Mouse (Mus musculus) left cerebral cortex, adult 18-20 months (tissue): ENCODE measurements around the gene Ppm1g. TPM values are rescaled to one million over a fixed set of nuclear protein-coding genes. Genes with fewer than 3 reads are reported as not detected.

ENCODE experiments used
- DNase-seq, 2 experiments: peaks; one replicate each; pipeline ENCODE4 v3.0.0; 2021 to 2022; ENCODE audit warnings: low spot score in 2 of 2, mixed read lengths in 1 of 2
- total RNA-seq, 2 experiments: library from RNA; stranded (reverse); gene quantifications; 2 replicates each; pipeline ENCODE4 v1.2.3; 2021

Gene Ppm1g
- total RNA-seq, 2 experiments from 2014 or later = 70.7 to 76.2 TPM

- DNase-seq = no peak
Measured at GRCm38 (mm10) chr5:31193631-31194281, 26.7 kb downstream of the Ppm1g start.

GRCm38 (mm10) chr5:31192939-31193630, 27.4 kb downstream of the Ppm1g start, which contains the start of the genes Snx17 and Eif2b4:
Gene Snx17, plus strand, starts transcription at chr5:31193227.
Gene Eif2b4, minus strand, starts transcription at chr5:31193430.
- DNase-seq = peak; percentile 100

- no peak for DNase-seq
Measured at GRCm38 (mm10) chr5:31192045-31192938, 28.2 kb downstream of the Ppm1g start.

GRCm38 (mm10) chr5:31190201-31190600, 30.3 kb downstream of the Ppm1g start:
- no peak for DNase-seq

GRCm38 (mm10) chr5:31188223-31188840, 32.2 kb downstream of the Ppm1g start:
- DNase-seq = no peak

GRCm38 (mm10) chr5:31183678-31184077, 36.8 kb downstream of the Ppm1g start:
- DNase-seq = no peak

GRCm38 (mm10) chr5:31181183-31181770, 39.2 kb downstream of the Ppm1g start:
- DNase-seq = no peak

GRCm38 (mm10) chr5:31179766-31180630, 40.5 kb downstream of the Ppm1g start, which contains the start of the genes Gm29609 and Gtf3c2:
Gene Gm29609, minus strand, starts transcription at chr5:31179911.
Gene Gtf3c2, minus strand, starts transcription at chr5:31180144.
- peak; percentile 96 to 97 for DNase-seq

GRCm38 (mm10) chr5:31179301-31179765, 41.2 kb downstream of the Ppm1g start:
- peak in 1 of 2 experiments; percentile 21 for DNase-seq

DNA sequence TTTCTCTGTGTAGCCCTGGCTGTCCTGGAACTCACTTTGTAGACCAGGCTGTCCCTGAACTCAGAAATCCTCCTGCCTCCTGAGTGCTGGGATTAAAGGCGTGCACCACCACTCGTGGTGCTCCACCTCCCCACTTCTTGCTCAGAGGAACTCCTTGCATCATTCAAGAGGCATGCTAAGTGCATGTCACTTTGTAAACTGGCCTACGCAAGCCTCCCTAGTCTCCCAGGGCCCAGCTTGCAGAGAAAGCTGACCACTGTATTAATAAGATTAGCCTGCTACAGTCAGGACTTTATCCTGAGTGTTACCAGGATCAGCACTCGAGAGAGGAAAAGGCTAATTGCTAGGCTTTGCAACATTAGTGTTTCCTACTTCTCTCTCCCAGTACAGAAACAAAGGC, 51.9 kb downstream of the Ppm1g start:
- no peak for DNase-seq

DNA sequence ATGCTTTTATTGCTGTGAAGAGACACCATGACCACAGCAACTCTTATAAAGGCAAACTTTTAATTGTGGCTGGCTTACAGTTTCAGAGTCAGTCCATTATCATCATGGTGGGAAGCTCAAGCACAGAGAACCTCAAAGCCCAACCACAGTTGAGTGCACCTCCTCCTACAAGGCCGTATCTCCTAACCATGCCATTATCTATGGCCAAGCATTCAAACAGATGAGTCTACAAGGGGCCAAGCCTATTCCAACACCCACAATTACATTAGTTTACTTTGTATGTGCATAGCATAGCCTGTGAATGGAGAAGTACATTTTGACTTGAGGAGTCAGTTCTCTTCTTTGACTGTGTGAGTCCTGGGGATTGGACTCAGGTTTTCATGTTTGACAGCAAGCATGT, 55.6 kb downstream of the Ppm1g start:
- no peak for DNase-seq

DNA sequence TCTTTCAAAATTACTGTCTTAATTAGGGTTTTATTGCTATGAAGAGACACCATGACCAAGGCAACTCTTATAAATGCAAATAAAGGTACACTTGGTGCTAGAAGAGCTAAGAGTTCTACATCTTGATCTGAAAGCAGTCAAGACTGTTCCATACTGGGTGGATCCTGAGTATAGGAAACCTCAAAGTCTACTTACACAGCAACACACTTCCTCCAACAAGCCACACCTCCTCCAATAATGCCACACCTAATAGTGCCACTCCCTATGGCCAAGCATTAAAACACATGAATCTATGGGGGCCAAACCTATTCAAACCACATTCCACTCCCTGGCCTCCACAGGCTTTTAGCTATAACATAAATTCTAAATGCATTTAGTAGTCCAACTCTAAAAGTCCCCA, 58.0 kb downstream of the Ppm1g start:
- DNase-seq = no peak

DNA sequence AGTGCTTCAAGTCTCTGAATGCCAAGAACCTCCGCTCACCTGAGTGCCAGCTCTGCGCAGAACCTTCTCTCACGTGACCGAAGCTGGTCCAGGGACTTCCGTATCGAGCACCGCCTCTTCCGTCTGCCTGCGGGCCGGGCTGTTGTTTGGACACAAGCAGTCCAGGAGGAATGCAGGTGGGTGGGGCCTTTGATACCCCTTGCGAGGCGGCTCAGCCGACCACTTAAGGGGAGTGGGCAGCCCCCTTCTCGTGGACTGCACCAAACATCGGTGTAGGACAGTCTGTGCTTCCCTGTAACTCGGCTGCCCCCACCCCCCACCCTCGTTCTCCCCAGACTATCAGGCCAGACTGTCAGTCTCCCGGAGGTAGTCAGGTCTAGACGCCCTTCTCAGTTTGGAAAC, 66.3 kb downstream of the Ppm1g start, which contains the start of gene Mpv17:
Mpv17 (minus strand) TSS at position 100 of the 402 bp plus-strand sequence.
- peak; percentile 79 to 83 for DNase-seq

DNA sequence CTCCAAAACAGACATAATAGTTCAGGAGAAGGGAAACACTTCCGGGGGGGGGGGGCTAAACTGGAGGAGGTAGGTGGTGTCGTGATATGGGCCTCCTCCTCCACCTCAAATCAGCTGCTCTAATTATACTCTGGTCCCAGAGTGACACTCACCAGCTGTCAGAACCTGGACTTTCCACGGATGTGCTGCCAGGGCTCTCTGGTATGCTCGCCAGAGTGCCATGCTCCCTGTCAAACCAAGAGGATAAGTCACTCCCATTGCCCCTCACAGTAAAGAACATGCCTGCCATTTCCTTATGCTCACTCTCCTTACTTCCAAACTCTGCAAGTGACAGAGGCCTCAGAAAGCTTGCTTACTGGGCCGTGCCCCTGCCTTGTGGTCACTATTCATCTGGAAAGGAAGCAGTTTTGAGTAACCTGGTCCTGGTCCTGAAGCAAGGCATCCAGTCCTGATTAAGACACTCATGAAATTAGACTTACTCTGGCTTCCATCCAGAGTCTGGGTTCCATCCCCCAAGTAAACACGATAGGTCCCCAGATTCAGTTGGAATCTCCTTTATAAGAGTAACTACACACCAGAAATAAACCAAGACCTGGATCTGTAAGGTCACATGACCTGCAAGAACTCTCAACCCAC, 66.9 kb downstream of the Ppm1g start:
- no peak for DNase-seq

Other genes with a start within 250 kb of the Ppm1g start
- 10 to 100 TPM; 70.6 to 73.8 TPM for gene Atraid, start 172.4 kb downstream of the Ppm1g start, total RNA-seq
- 10 to 100 TPM; 19.3 to 20.9 TPM for gene Slc5a6, start 171.8 kb downstream of the Ppm1g start, total RNA-seq
- gene Cad, start 165.9 kb downstream of the Ppm1g start, total RNA-seq = 10 to 100 TPM; 19.2 to 24.4 TPM
- gene Dnajc5g, start 114.4 kb downstream of the Ppm1g start, total RNA-seq = not detected
- 100 to 1,000 TPM; 145 to 165 TPM for gene Slc30a3, start 112.5 kb downstream of the Ppm1g start, total RNA-seq
- 1 to 10 TPM; 1.7 to 1.9 TPM for gene Trim54, start 104.0 kb downstream of the Ppm1g start, total RNA-seq
- gene Ucn, start 81.9 kb downstream of the Ppm1g start, total RNA-seq = 1 to 10 TPM; 1.4 to 2.8 TPM
- gene Mpv17, start 66.4 kb downstream of the Ppm1g start, total RNA-seq = 10 to 100 TPM; 46.9 to 51.8 TPM
- gene Gm29609, start 40.8 kb downstream of the Ppm1g start, total RNA-seq = 1 to 10 TPM; 3.0 to 4.4 TPM
- gene Gtf3c2, start 40.5 kb downstream of the Ppm1g start, total RNA-seq = 10 to 100 TPM; 50.5 to 53.6 TPM
- 10 to 100 TPM; 77.5 to 80.3 TPM for gene Snx17, start 27.5 kb downstream of the Ppm1g start, total RNA-seq
- 10 to 100 TPM; 35.4 to 40.1 TPM for gene Eif2b4, start 27.3 kb downstream of the Ppm1g start, total RNA-seq
- 10 to 100 TPM; 24.2 to 28.7 TPM for gene Zfp513, start 18.4 kb downstream of the Ppm1g start, total RNA-seq
- gene Nrbp1, start 20.2 kb upstream of the Ppm1g start, total RNA-seq = 10 to 100 TPM; 86.2 to 87.1 TPM
- gene Gm9970, start 20.5 kb upstream of the Ppm1g start, total RNA-seq = not detected
- 1 to 10 TPM; 1.9 to 2.4 TPM for gene Krtcap3, start 31.0 kb upstream of the Ppm1g start, total RNA-seq
- 100 to 1,000 TPM in 1 of 2 experiments, 10 to 100 TPM in 1; 95.7 to 101 TPM for gene Ift172, start 70.4 kb upstream of the Ppm1g start, total RNA-seq
- 100 to 1,000 TPM; 159 to 160 TPM for gene Fndc4, start 75.4 kb upstream of the Ppm1g start, total RNA-seq
- gene Gckr, start 76.8 kb upstream of the Ppm1g start, total RNA-seq = not detected
- gene Zfp512, start 231.7 kb upstream of the Ppm1g start, total RNA-seq = 10 to 100 TPM; 48.0 to 49.0 TPM